Mouse (Mus musculus) lung, embryonic 14.5 days (tissue): ENCODE results near the gene Extl1. TPM values are rescaled to one million over a fixed set of nuclear protein-coding genes. Genes with fewer than 3 reads are reported as not detected.
"Not testable (repeated sequence)": the region's sequence is repeated elsewhere in the genome, so short reads cannot be mapped to it uniquely, and the experiment has no call there.

Experiments used
- ATAC-seq: fragments of 200-750 bp; cut with Nextera tagmentation; 2 replicates; pipeline ENCODE4 v1.8.0; 2017; ENCODE audit warnings: mild to moderate bottlenecking, moderate TSS enrichment, moderate library complexity; ENCODE audit not compliant: insufficient read depth
- DNase-seq: peaks from one replicate; pipeline ENCODE4 v3.0.0-alpha.2; 2015
- H3K27ac ChIP-seq: fragments of 300-500 bp; sonication (generic); 2 replicates; pipeline ENCODE4 v1.5.1; 2014; ENCODE audit warnings: low read depth, mild to moderate bottlenecking, moderate library complexity
- H3K27me3 ChIP-seq: fragments of 300-500 bp; sonication (generic); 2 replicates; pipeline ENCODE4 v1.6.1; 2014; ENCODE audit warnings: low read length, control low read depth; ENCODE audit not compliant: insufficient read depth
- H3K36me3 ChIP-seq: fragments of 300-500 bp; sonication (generic); 2 replicates; pipeline ENCODE4 v1.6.1; 2014; ENCODE audit warnings: control low read depth; ENCODE audit not compliant: insufficient read depth
- H3K4me1 ChIP-seq: fragments of 300-500 bp; sonication (generic); 2 replicates; pipeline ENCODE4 v1.6.1; 2014; ENCODE audit warnings: antibody characterized with exemption, control low read depth; ENCODE audit not compliant: insufficient read depth
- H3K4me2 ChIP-seq: fragments of 300-500 bp; sonication (generic); 2 replicates; pipeline ENCODE4 v1.6.1; 2014; ENCODE audit warnings: mild to moderate bottlenecking
- H3K4me3 ChIP-seq: fragments of 300-500 bp; sonication (generic); 2 replicates; pipeline ENCODE4 v1.5.1; 2014; ENCODE audit warnings: low read depth, low read length
- H3K9ac ChIP-seq: fragments of 300-500 bp; sonication (generic); 2 replicates; pipeline ENCODE4 v1.6.1; 2014
- H3K9me3 ChIP-seq: fragments of 300-500 bp; sonication (generic); 2 replicates; pipeline ENCODE4 v1.6.1; 2016; ENCODE audit warnings: low read depth, low read length, control low read depth
- CTCF ChIP-seq: IDR thresholded peaks from 2 replicates; pipeline ENCODE4 v1.5.1; 2016; ENCODE audit warnings: antibody characterized with exemption, low read depth
- WGBS: fragments of 180-500 bp; shearing (Covaris S2); extraction: QIAGEN DNeasy Blood & Tissue Kit; methylation state at CpG from one replicate; pipeline ENCODE4 v1.1.7; 2014; 5-methylcytosine and 5-hydroxymethylcytosine counted together
- polyA plus RNA-seq: library from polyadenylated mRNA; unstranded; fragments of >200 nt; fragmentation: Nextera tagmentation; extraction: Ambion mirVana; gene quantifications from 2 replicates; pipeline ENCODE4 v1.2.1, GENCODE M21; 2014

Gene Extl1
- polyA plus RNA-seq, result 2.9 and 3.7 TPM in 2 replicates

DNA sequence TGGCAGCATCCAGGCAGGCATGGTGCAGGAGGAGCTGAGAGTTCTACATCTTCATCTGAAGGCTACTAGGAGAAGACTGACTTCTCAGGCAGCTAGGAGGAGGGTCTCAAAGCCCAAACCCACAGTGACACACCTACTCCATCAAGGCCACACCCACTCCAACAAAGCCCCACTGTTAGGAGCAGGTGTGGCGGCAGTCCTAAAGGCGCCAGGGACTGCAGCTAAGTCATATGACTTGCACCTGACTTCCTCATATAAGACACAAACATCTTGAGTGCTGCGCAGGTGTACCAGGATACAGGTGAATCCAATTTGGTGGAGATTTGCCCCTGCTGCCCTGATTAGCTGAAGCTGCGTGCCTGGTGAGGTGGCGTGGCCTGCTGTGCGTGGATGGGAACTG is at the start of gene Extl1:
Gene Extl1 (minus strand): TSS at position 101 of the 400 bp plus-strand sequence.
- not testable (repeated sequence) for H3K27ac ChIP-seq, ATAC-seq, H3K9ac ChIP-seq, H3K4me1 ChIP-seq, H3K4me2 ChIP-seq, DNase-seq, H3K27me3 ChIP-seq, H3K36me3 ChIP-seq, H3K9me3 ChIP-seq, H3K4me3 ChIP-seq
- 79% methylated on average over 2 of the region's 6 CpGs for WGBS

DNA sequence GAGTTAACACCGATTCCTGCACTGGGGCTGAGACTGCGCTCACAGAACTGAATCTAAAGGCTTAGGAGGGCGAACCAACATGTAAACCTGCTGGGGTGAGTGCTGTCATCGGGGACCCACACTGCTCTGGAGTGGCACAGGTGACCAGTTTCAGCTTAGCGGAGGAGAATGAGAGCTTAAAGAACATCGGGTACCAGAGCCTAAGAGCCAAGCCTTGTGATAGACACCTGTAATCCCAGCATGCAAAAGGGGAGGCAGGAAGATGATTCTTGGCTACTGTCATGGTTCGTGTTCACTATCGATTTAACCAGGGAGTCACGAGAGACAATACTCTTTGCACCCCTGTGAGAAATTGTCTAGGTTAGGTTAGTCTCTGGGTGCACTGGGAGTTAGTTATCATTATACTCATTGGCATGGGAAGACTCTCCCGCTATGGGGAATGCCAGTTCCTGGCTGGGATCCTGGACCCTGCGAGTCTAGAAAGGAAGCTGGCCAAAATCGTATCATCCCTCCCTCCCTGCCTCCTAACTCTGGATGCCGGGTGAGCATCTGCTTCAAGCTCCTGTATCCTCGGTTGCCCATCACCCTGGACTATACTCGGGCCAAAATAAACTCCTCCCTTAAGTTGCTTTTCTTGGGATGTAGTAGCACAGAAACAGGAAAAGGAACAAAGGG is 49.2 kb upstream of the Extl1 start:
- Histone ChIP-seq H3K4me2 (no peak overlapping the region), H3K9me3 (no peaks in the 10 kb centered on the region), H3K4me1 (no peaks in the 10 kb centered on the region), H3K27me3 (no peaks in the 10 kb centered on the region), H3K27ac (no peak overlapping the region), H3K9ac (no peak overlapping the region), H3K4me3 (no peak overlapping the region), H3K36me3 (no peaks in the 10 kb centered on the region)
- 79% methylated on average over 15 of the region's 15 CpGs for WGBS
- DNase-seq (no peak), ATAC-seq (no peak)
- no peak for TF ChIP-seq CTCF

DNA sequence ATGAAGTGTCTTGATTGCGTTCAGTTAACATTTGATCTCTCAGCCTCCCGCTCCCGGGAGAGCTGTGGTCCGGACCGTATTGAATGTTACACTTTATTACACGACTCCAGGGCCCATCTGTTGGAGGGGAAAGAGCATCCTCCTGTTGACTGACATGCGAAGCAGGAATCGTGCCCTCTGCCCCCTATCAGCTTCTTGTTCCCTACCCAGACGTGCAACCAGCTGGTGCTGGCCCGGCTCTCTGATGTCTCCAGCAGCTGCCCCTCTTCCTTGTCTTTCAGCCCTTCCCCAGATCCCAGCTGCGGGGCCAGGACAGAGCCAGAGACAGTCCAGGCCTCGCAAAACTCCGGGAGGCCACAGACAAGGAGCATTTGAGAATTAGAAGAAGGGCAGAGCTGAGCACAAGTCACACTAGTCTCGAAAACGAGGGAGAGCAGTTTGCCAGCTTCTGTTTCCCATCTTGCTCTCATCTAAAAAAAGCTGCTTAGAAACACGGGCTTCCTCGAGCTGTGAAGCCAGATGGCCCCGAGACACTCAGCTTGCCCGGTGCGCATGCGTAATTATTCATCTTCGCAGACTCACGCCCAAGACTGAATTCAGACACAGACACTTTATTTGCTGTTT is 46.8 kb upstream of the Extl1 start:
- H3K9ac ChIP-seq, result 0 out of 2 replicates have a peak overlapping the region, but pooled peaks have one; percentile 6
- H3K4me3 ChIP-seq, result no peak overlapping the region
- WGBS, result 18% methylated on average over 23 of the region's 23 CpGs
- H3K4me1 ChIP-seq, result no peaks in the 10 kb centered on the region
- no peaks in the 10 kb centered on the region for H3K9me3 ChIP-seq
- H3K4me2 ChIP-seq, result peak overlapping the region; percentile 28
- peak; percentile 69 for DNase-seq
- TF ChIP-seq CTCF, result no peak
- H3K27ac ChIP-seq, result peak overlapping the region; percentile 44; the same call in 1 of the 2 replicates
- H3K36me3 ChIP-seq, result no peaks in the 10 kb centered on the region
- no peaks in the 10 kb centered on the region for H3K27me3 ChIP-seq
- peak; percentile 74; the same call in 1 of the 2 replicates for ATAC-seq

DNA sequence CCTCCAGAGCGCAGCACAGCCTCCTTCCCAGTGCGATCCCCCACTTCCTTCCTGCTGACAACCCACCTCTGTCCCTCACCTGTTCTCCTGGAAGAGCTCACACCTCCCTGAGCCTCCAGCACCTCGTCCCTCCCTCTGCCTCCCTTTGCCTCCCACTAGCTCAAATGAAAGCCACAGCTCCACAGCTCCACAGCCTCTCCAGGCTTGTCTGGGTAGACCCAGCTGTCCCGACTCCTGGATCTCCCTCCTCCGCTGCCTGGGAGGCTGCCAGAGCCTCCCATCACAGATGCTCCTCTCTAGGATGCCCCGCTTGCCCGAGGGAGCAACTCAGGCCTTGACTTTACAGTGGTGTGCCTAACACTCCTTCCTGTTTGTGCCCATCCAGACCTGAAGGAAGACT is 41.4 kb upstream of the Extl1 start:
- no peak overlapping the region for H3K9ac ChIP-seq
- no peak overlapping the region for H3K4me2 ChIP-seq
- 0 out of 2 replicates have a peak, but pooled peaks cover 3% of the 10 kb centered on the region for H3K36me3 ChIP-seq
- no peaks in the 10 kb centered on the region for H3K27me3 ChIP-seq
- H3K9me3 ChIP-seq, result no peaks in the 10 kb centered on the region
- 59% methylated on average over 7 of the region's 7 CpGs for WGBS
- DNase-seq (no peak), ATAC-seq (no peak)
- no peak overlapping the region for H3K27ac ChIP-seq
- TF ChIP-seq CTCF, result no peak
- no peaks in the 10 kb centered on the region for H3K4me1 ChIP-seq
- H3K4me3 ChIP-seq, result no peak overlapping the region

DNA sequence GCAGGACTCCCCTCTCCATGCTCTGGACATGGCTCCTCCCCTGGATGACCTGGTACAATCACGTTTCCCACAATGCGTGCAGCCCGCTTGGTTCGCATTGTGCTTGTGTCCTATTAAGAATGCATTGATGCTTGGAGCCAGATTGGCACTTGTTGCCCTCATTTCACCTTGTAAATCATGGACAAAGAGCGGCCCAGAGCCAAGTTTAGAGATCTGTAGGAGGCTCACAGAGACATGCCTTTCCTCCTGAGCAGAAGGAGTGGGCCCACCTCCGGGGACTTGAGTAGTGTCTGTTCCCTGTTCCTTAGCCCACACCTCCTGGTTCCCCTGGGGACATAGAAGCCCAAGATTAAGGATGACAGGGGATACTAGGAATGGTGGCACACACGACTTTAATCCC is 40.3 kb upstream of the Extl1 start:
- H3K4me1 ChIP-seq, result no peaks in the 10 kb centered on the region
- no peak for DNase-seq
- H3K27ac ChIP-seq, result no peak overlapping the region
- H3K9me3 ChIP-seq, result no peaks in the 10 kb centered on the region
- no peak overlapping the region for H3K4me2 ChIP-seq
- 90% methylated on average over 7 of the region's 7 CpGs for WGBS
- no peak for TF ChIP-seq CTCF
- H3K36me3 ChIP-seq, result 0 out of 2 replicates have a peak, but pooled peaks cover 3% of the 10 kb centered on the region
- no peak overlapping the region for H3K4me3 ChIP-seq
- H3K9ac ChIP-seq, result no peak overlapping the region
- ATAC-seq, result no peak
- H3K27me3 ChIP-seq, result no peaks in the 10 kb centered on the region

DNA sequence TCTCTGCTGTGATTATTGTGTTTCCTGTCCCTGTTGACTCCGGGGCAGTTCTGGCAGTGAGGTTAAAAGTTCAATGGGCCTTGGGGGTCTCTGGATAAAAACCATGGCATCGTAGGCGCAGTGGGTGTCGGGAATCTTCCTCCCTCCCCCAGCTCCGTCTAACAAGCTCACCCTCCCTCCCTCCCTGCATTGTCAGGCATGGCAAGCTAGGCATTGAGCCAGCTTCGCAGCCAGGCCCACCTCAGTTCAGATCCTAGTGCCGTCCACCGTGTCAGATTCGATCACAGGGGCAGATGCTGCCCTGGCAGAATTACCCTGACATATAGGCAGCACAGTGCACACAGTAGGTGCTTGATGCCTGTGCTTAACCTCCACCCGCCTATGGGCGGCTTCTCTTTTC is 38.3 kb upstream of the Extl1 start:
- ATAC-seq, result no peak
- Histone ChIP-seq H3K4me3 (no peak overlapping the region), H3K36me3 (peaks cover 3% of the 10 kb centered on the region; the same call in 1 of the 2 replicates), H3K27ac (no peak overlapping the region), H3K27me3 (no peaks in the 10 kb centered on the region), H3K4me2 (no peak overlapping the region), H3K4me1 (no peaks in the 10 kb centered on the region), H3K9me3 (no peaks in the 10 kb centered on the region), H3K9ac (no peak overlapping the region)
- no peak for TF ChIP-seq CTCF
- DNase-seq, result no peak
- WGBS, result 60% methylated on average over 11 of the region's 11 CpGs

DNA sequence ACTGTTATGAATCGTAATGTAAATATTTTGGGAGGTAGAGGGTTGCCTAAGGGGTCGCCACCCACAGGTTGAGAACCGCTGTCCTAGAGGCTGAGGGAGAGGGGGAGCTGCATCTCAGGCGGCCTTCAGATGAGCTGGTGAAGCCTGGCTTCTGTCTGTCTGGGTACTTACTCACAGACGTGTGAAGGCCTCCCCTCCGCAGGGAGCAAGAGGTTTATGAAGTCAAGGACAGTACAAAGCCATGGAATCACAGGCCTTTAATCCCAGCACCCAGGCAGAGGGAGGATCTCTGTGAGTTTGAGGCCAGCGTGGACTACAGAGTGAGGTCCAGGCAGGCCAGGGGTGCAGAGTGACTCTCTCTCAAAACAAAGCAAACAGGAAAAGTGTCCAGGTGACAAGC is 33.5 kb upstream of the Extl1 start:
- H3K4me2 ChIP-seq, result no peak overlapping the region

More for the DNA sequence above, 33.5 kb upstream of the Extl1 start:
- no peak overlapping the region for H3K27ac ChIP-seq
- peaks cover 3% of the 10 kb centered on the region; the same call in 1 of the 2 replicates for H3K36me3 ChIP-seq
- H3K9ac ChIP-seq, result no peak overlapping the region
- WGBS, result 53% methylated on average over 7 of the region's 7 CpGs
- H3K27me3 ChIP-seq, result no peaks in the 10 kb centered on the region
- no peak for ATAC-seq
- no peak for TF ChIP-seq CTCF
- H3K4me1 ChIP-seq, result no peaks in the 10 kb centered on the region
- H3K4me3 ChIP-seq, result no peak overlapping the region
- no peaks in the 10 kb centered on the region for H3K9me3 ChIP-seq
- no peak for DNase-seq
